Mouse (Mus musculus) spleen, adult 2 months (tissue): ENCODE data around the gene Kcnh7. TPM values are rescaled to one million over a fixed set of nuclear protein-coding genes. Genes with fewer than 3 reads are reported as not detected.

ENCODE experiments used
- DNase-seq, 2 experiments: peaks; one replicate each; pipeline versions ENCODE4 v3.0.0 to v3.0.0-alpha.2; 2012 to 2021; ENCODE audit warnings: low spot score in 2 of 2, low read depth in 1 of 2
- H3K27ac ChIP-seq: fragments of 200-500 bp; 2 replicates; pipeline ENCODE4 v1.5.1; 2012; ENCODE audit warnings: low read length, inconsistent platforms; ENCODE audit not compliant: insufficient read depth
- H3K27me3 ChIP-seq: fragments of 200-500 bp; 2 replicates; pipeline ENCODE4 v1.6.1; 2012; ENCODE audit warnings: mild to moderate bottlenecking, moderate library complexity, low read length, inconsistent platforms; ENCODE audit not compliant: control insufficient read depth, insufficient read depth
- H3K36me3 ChIP-seq: fragments of 200-500 bp; 2 replicates; pipeline ENCODE4 v1.6.1; 2012; ENCODE audit warnings: mild to moderate bottlenecking, low read length, inconsistent platforms; ENCODE audit not compliant: control insufficient read depth, insufficient read depth
- H3K4me1 ChIP-seq: fragments of 200-500 bp; 2 replicates; pipeline ENCODE4 v1.6.1; 2011; ENCODE audit warnings: inconsistent platforms; ENCODE audit not compliant: control insufficient read depth, insufficient read depth, insufficient read length
- H3K4me3 ChIP-seq: fragments of 200-500 bp; 2 replicates; pipeline ENCODE4 v1.5.1; 2011; ENCODE audit warnings: mild to moderate bottlenecking, inconsistent platforms; ENCODE audit not compliant: insufficient read depth, insufficient read length; ENCODE audit errors: extremely low read depth
- CTCF ChIP-seq: fragments of 200-500 bp; IDR thresholded peaks from 2 replicates; pipeline ENCODE4 v1.5.1; 2011; ENCODE audit warnings: mild to moderate bottlenecking, inconsistent platforms; ENCODE audit not compliant: insufficient read depth, insufficient read length, insufficient replicate concordance; ENCODE audit errors: extremely low read depth
- POLR2A ChIP-seq: fragments of 200-500 bp; IDR thresholded peaks from 2 replicates; pipeline ENCODE4 v1.6.1; 2011; ENCODE audit warnings: low read depth, low read length, inconsistent platforms
- WGBS: fragments of 180-500 bp; shearing (Covaris S2); methylation state at CpG from one replicate; pipeline ENCODE4 v1.1.7; 2018; 5-methylcytosine and 5-hydroxymethylcytosine counted together
- polyA plus RNA-seq: library from polyadenylated mRNA; depleted of rRNA; stranded (reverse); fragments of >200 nt; gene quantifications from 2 replicates; pipeline ENCODE4 v1.2.3, GENCODE M21; 2012

The Kcnh7 gene
- polyA plus RNA-seq, 1 experiment = not detected

DNA sequence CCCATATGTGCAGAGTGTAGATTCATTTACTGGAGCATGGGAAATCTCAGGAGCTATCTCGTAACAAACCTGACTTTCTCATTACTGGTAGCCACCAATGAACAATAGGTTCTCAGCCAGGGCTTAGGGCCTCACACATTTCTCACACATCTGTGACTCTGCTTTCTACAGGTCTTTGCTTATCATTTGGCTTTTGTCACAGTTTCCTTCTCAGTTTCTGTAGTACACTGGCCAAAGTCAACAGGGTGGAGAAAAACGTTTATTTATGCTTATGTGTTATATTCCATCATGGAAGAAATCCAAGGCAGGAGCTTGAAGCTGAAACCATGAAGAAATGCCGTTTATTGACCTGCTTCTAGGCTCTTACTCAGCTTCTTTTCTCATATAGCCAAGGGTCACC lies 63.8 kb downstream of the Kcnh7 start:
- H3K27me3 ChIP-seq = no peaks in the 10 kb centered on the region
- no peaks in the 10 kb centered on the region for H3K4me1 ChIP-seq
- DNase-seq = no peak
- TF ChIP-seq CTCF (no peak), POLR2A (no peak)
- 73% methylated on average over 3 of the region's 3 CpGs for WGBS
- no peaks in the 10 kb centered on the region for H3K36me3 ChIP-seq
- H3K27ac ChIP-seq = no peak overlapping the region
- H3K4me3 ChIP-seq = no peak overlapping the region

GRCm38 (mm10) chr2:63117209-63118193 lies 66.6 kb downstream of the Kcnh7 start:
- no peaks in the 10 kb centered on the region for H3K36me3 ChIP-seq
- WGBS = 89% methylated on average over 4 of the region's 4 CpGs

DNA sequence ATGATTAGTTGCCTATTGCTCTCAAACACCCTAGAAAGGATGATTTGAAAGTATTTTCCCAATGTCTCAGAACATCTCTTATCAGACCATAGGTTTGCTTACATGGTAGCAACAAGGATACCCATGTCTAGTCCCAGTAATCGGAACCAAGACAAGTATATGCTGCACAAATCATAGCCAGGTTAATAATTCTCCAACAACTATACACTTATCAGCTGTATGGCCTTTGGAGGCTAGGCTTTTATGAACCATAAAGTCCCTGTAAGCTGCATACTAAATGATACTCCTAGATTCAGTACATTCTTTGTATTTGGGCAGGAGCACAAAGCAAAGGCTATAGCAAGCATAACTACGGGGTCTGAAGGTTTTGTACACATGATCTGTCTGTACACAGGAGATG lies 78.1 kb downstream of the Kcnh7 start:
- Histone ChIP-seq H3K27me3 (no peaks in the 10 kb centered on the region), H3K4me3 (no peak overlapping the region), H3K36me3 (no peaks in the 10 kb centered on the region), H3K4me1 (no peaks in the 10 kb centered on the region), H3K27ac (no peak overlapping the region)
- DNase-seq = no peak
- 86% methylated on average over 2 of the region's 2 CpGs for WGBS
- TF ChIP-seq CTCF = no peak
- no peak for TF ChIP-seq POLR2A

More at GRCm38 (mm10) chr2:63117209-63118193, 66.6 kb downstream of the Kcnh7 start:
- TF ChIP-seq POLR2A = no peak
- no peak for TF ChIP-seq CTCF
- Histone ChIP-seq H3K27ac (no peak overlapping the region), H3K4me3 (no peak overlapping the region), H3K27me3 (no peaks in the 10 kb centered on the region), H3K4me1 (no peaks in the 10 kb centered on the region)
- no peak for DNase-seq

- no peak for DNase-seq
- no peak for TF ChIP-seq CTCF
- no peaks in the 10 kb centered on the region for H3K4me1 ChIP-seq
- H3K4me3 ChIP-seq = no peak overlapping the region
- H3K27ac ChIP-seq = no peak overlapping the region
- no peaks in the 10 kb centered on the region for H3K36me3 ChIP-seq
- H3K27me3 ChIP-seq = no peaks in the 10 kb centered on the region
These were observed 84.4 kb downstream of the Kcnh7 start for GRCm38 (mm10) chr2:63099676-63100075.

DNA sequence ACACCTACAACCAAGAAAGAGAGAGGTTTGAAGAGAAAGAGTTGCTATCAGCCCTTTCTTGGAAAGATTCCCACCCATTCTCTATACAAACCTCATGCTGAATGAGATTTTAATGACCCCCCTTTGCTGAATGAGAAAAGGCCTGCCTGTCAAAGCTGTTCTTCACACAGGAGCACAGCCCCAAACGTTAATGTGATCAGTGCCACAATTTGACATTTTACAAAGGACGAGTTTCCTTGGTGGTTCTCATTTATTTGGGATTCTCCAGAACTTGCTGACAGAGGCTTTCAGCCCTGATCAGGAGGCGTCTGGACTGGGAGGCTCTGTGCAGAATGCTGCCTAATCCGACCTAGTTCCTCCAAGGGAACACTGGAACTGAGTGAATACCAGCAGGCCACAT lies 92.3 kb downstream of the Kcnh7 start:
- no peak for TF ChIP-seq POLR2A
- no peaks in the 10 kb centered on the region for H3K4me1 ChIP-seq
- no peak overlapping the region for H3K27ac ChIP-seq
- H3K27me3 ChIP-seq = no peaks in the 10 kb centered on the region
- H3K36me3 ChIP-seq = no peaks in the 10 kb centered on the region
- no peak overlapping the region for H3K4me3 ChIP-seq
- 72% methylated on average over 4 of the region's 4 CpGs for WGBS
- no peak for DNase-seq

DNA sequence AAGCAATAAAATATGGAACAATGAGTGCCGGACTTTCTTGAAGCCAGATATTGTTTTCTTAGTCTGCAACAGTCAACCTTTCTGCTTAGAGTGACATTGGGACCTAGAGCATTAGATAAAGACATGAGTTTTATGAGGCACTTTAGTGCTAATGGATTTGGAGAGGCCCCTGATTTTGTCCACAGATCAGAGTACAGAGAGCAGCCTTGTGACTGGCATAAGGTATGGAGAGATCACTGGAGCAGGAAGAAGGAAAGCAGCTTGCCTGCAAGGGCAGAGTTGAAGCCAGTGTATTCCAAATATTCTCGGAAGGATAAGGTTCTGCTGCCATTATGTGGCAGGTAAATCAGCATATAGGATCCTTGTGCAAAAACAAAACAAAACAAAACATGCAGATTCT lies 93.6 kb downstream of the Kcnh7 start:
- no peaks in the 10 kb centered on the region for H3K27me3 ChIP-seq
- H3K36me3 ChIP-seq = no peaks in the 10 kb centered on the region
- no peak for DNase-seq
- no peak overlapping the region for H3K27ac ChIP-seq
- no peak for TF ChIP-seq CTCF
- no peak for TF ChIP-seq POLR2A
- H3K4me3 ChIP-seq = no peak overlapping the region
- WGBS = 78% methylated on average over 2 of the region's 2 CpGs
- no peaks in the 10 kb centered on the region for H3K4me1 ChIP-seq

DNA sequence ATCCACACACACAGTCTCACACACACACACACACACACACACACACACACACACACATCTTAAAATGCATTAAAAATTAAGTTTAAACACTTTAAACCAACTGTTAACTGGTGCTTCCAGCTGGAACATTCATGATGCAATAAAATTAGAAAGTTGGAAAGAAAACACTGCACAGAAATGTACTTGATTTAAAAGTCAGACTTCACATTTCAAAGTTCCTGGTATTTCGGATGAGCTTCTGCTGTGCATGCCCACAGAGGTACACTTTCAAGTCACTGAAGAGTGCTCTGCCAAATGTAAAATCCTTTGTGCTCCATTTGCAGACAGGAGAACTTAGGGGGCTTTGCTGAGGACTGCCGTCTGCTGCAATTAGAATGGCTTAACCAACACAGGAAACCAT lies 125.7 kb downstream of the Kcnh7 start:
- DNase-seq = no peak

More for the DNA sequence above, 125.7 kb downstream of the Kcnh7 start:
- no peaks in the 10 kb centered on the region for H3K36me3 ChIP-seq
- H3K27ac ChIP-seq = no peak overlapping the region
- TF ChIP-seq POLR2A = no peak
- no peak for TF ChIP-seq CTCF
- WGBS = 89% methylated on average over 2 of the region's 2 CpGs
- H3K4me1 ChIP-seq = no peaks in the 10 kb centered on the region
- no peak overlapping the region for H3K4me3 ChIP-seq
- H3K27me3 ChIP-seq = no peaks in the 10 kb centered on the region
